Mouse (Mus musculus) CD4-positive, CD25-positive, alpha-beta regulatory T cell, adult 2 months (primary cell): ENCODE results near the gene Gm28168.
"Not testable (repeated sequence)": the region's sequence is repeated elsewhere in the genome, so short reads cannot be mapped to it uniquely, and the experiment has no call there.

Experiments used
- DNase-seq: peaks from one replicate; pipeline ENCODE4 v3.0.0-alpha.2; 2012; ENCODE audit warnings: low read depth, low spot score

Gm28168 gene

DNA sequence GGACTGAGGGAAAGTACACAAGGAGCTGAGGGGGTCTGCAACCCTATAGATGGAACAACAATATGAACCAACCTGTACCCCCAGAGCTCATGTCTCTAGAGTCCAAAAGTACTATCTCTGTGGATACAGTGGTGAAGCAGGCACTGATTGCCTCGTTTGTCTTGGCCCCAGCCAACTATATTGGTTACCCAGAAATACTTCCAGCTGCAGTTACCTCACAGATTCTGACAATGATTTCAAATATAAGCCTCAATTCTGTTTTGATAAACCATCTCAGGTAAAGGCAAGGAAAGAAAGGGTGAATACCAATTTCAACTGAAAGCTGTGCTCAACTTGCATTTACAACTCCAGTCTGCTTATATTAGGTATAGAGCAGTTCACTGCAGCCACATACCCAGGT, at the start of gene Gm28168:
TSS of gene Gm28168 (plus strand) at position 301 of the 400 bp plus-strand sequence.
- DNase-seq = not testable (repeated sequence)

DNA sequence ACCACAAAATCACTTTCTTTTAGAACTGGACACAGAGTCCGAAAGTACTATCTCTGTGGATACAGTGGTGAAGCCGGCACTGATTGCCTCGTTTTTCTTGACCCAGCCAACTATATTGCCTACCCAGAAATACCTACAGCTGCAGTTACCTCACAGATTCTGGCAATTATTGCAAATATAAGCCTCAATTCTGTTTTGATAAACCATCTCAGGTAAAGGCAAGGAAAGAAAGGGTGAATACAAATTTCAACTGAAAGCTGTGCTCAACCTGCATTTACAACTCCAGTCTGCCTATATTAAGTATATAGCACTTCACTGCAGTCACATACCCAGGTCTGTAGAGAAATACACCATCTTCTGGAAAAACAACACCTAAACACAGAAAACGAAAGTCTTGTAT, 37.8 kb downstream of the Gm28168 start, which contains the start of gene Gm7145:
TSS of gene Gm7145 (plus strand) at position 301 of the 400 bp plus-strand sequence.
- DNase-seq = no peak
